Mouse (Mus musculus) liver, adult 2 months (tissue): Measurements from ENCODE around the gene Gm156. TPM values are rescaled to one million over a fixed set of nuclear protein-coding genes. Genes with fewer than 3 reads are reported as not detected.
"Not testable (repeated sequence)": the region's sequence is repeated elsewhere in the genome, so short reads cannot be mapped to it uniquely, and the experiment has no call there.

Experiments
- DNase-seq: peaks from one replicate; pipeline ENCODE4 v3.0.0-alpha.2; 2011; ENCODE audit warnings: low read depth, low spot score; ENCODE audit errors: extremely low read depth
- H3K27ac ChIP-seq: fragments of 200-500 bp; replicated peaks from 2 replicates; pipeline ENCODE4 v1.5.1; 2012; ENCODE audit warnings: low read depth, mild to moderate bottlenecking, control low read depth, inconsistent platforms, low read length; ENCODE audit not compliant: insufficient read depth
- H3K27me3 ChIP-seq: fragments of 200-500 bp; 2 replicates; pipeline ENCODE4 v1.6.1; 2012; ENCODE audit warnings: mild to moderate bottlenecking, moderate library complexity, low read length, inconsistent platforms; ENCODE audit not compliant: control insufficient read depth, insufficient read depth
- H3K36me3 ChIP-seq: fragments of 200-500 bp; 2 replicates; pipeline ENCODE4 v1.6.1; 2012; ENCODE audit warnings: low read length, inconsistent platforms; ENCODE audit not compliant: control insufficient read depth, insufficient read depth
- H3K4me1 ChIP-seq: fragments of 200-500 bp; 2 replicates; pipeline ENCODE4 v1.6.1; 2011; ENCODE audit warnings: low read length; ENCODE audit not compliant: control insufficient read depth, insufficient read depth
- H3K4me3 ChIP-seq: fragments of 200-500 bp; 2 replicates; pipeline ENCODE4 v1.5.1; 2011; ENCODE audit warnings: low read depth, mild to moderate bottlenecking, control low read depth, low read length, moderate library complexity; ENCODE audit not compliant: insufficient read depth
- H3K79me2 ChIP-seq: fragments of 200-500 bp; 2 replicates; pipeline ENCODE4 v1.6.1; 2012; ENCODE audit warnings: inconsistent platforms, mild to moderate bottlenecking, low read length, moderate library complexity; ENCODE audit not compliant: control insufficient read depth, insufficient read depth
- H3K9ac ChIP-seq: fragments of 200-500 bp; 2 replicates; pipeline ENCODE4 v1.6.1; 2012; ENCODE audit warnings: low read depth, mild to moderate bottlenecking, control low read depth, inconsistent platforms, low read length
- CTCF ChIP-seq: fragments of 200-500 bp; IDR thresholded peaks from 2 replicates; pipeline ENCODE4 v1.5.1; 2011; ENCODE audit warnings: low read depth, low read length, control low read depth
- POLR2A ChIP-seq: fragments of 200-500 bp; IDR thresholded peaks from 2 replicates; pipeline ENCODE4 v1.6.1; 2011; ENCODE audit warnings: low read length, control low read depth; ENCODE audit not compliant: insufficient read depth; ENCODE audit errors: extremely low read depth
- WGBS: fragments of 180-500 bp; shearing (Covaris S2); methylation state at CpG from one replicate; pipeline ENCODE4 v1.1.7; 2018; 5-methylcytosine and 5-hydroxymethylcytosine counted together
- polyA plus RNA-seq: library from polyadenylated mRNA; depleted of rRNA; stranded (reverse); fragments of >200 nt; gene quantifications from 2 replicates; pipeline ENCODE4 v1.2.3, GENCODE M21; 2012; rRNA removed
- total RNA-seq: library from RNA; depleted of rRNA; stranded (reverse); fragments of >200 nt; gene quantifications from 2 replicates; pipeline ENCODE4 v1.2.3, GENCODE M21; 2014; rRNA removed

The Gm156 gene
- not detected in 2 replicates for total RNA-seq
- polyA plus RNA-seq: not detected in 2 replicates

- WGBS: 85% methylated on average over 3 of the region's 3 CpGs
- not testable (repeated sequence) for H3K27ac ChIP-seq, H3K27me3 ChIP-seq, DNase-seq, H3K4me1 ChIP-seq, H3K9ac ChIP-seq, H3K79me2 ChIP-seq, H3K36me3 ChIP-seq, H3K4me3 ChIP-seq
These were observed at the start of gene Gm156 for GRCm38 (mm10) chr6:129784170-129784569. Gene Gm156 (minus strand): TSS chr6:129784270.

- no peaks in the 10 kb centered on the region for H3K27me3 ChIP-seq
- H3K4me1 ChIP-seq: no peaks in the 10 kb centered on the region
- H3K9ac ChIP-seq: no peak overlapping the region
- DNase-seq: no peak
- no peaks in the 10 kb centered on the region for H3K36me3 ChIP-seq
- TF ChIP-seq POLR2A (no peak), CTCF (no peak)
- no peaks in the 10 kb centered on the region for H3K79me2 ChIP-seq
- no peak overlapping the region for H3K27ac ChIP-seq
- WGBS: 86% methylated on average over 1 of the region's 1 CpGs
- no peak overlapping the region for H3K4me3 ChIP-seq
These were observed 41.5 kb upstream of the Gm156 start for GRCm38 (mm10) chr6:129825559-129825958.

- Histone ChIP-seq H3K4me1 (no peaks in the 10 kb centered on the region), H3K4me3 (no peak overlapping the region), H3K36me3 (no peaks in the 10 kb centered on the region), H3K9ac (no peak overlapping the region), H3K27me3 (no peaks in the 10 kb centered on the region), H3K27ac (no peak overlapping the region), H3K79me2 (no peaks in the 10 kb centered on the region)
- DNase-seq: no peak
- TF ChIP-seq POLR2A: no peak
- TF ChIP-seq CTCF: no peak
- 92% methylated on average over 1 of the region's 1 CpGs for WGBS
These were observed 39.9 kb upstream of the Gm156 start for GRCm38 (mm10) chr6:129824004-129824403.

GRCm38 (mm10) chr6:129817731-129818130 is 33.7 kb upstream of the Gm156 start:
- no peaks in the 10 kb centered on the region for H3K4me1 ChIP-seq
- no peak for DNase-seq
- no peaks in the 10 kb centered on the region for H3K27me3 ChIP-seq
- H3K9ac ChIP-seq: no peak overlapping the region
- no peaks in the 10 kb centered on the region for H3K79me2 ChIP-seq
- no peak overlapping the region for H3K27ac ChIP-seq
- 60% methylated on average over 3 of the region's 3 CpGs for WGBS
- H3K36me3 ChIP-seq: no peaks in the 10 kb centered on the region
- no peak overlapping the region for H3K4me3 ChIP-seq
- no peak for TF ChIP-seq CTCF
- no peak for TF ChIP-seq POLR2A

GRCm38 (mm10) chr6:129747654-129748032 is 36.4 kb downstream of the Gm156 start:
- no peaks in the 10 kb centered on the region for H3K79me2 ChIP-seq
- H3K36me3 ChIP-seq: no peaks in the 10 kb centered on the region
- 68% methylated on average over 3 of the region's 3 CpGs for WGBS
- TF ChIP-seq CTCF (no peak), POLR2A (no peak)
- H3K4me3 ChIP-seq: no peak overlapping the region
- no peak overlapping the region for H3K27ac ChIP-seq
- H3K9ac ChIP-seq: no peak overlapping the region
- H3K4me1 ChIP-seq: no peaks in the 10 kb centered on the region
- no peak for DNase-seq
- no peaks in the 10 kb centered on the region for H3K27me3 ChIP-seq

- Histone ChIP-seq H3K9ac (no peak overlapping the region), H3K27me3 (no peaks in the 10 kb centered on the region), H3K36me3 (no peaks in the 10 kb centered on the region), H3K79me2 (no peaks in the 10 kb centered on the region), H3K27ac (no peak overlapping the region), H3K4me1 (no peaks in the 10 kb centered on the region), H3K4me3 (no peak overlapping the region)
- no peak for TF ChIP-seq POLR2A
- DNase-seq: peak; percentile 13
- WGBS: 71% methylated on average over 4 of the region's 4 CpGs
These were observed 36.9 kb downstream of the Gm156 start for GRCm38 (mm10) chr6:129747016-129747653.
